Mouse (Mus musculus) telencephalon, adult 2 months (tissue): ENCODE data around the gene Mb.
A peak's percentile ranks its signal among the peaks of the same experiment; 100 is the strongest.

ENCODE experiments used
- DNase-seq: peaks from one replicate; pipeline ENCODE4 v3.0.0-alpha.2; 2011; ENCODE audit warnings: low read depth, low spot score

The Mb gene

GRCm38 (mm10) chr15:77027117-77027516 is 23.4 kb downstream of the Mb start:
- DNase-seq: no peak

GRCm38 (mm10) chr15:77025884-77026583 is 24.4 kb downstream of the Mb start:
- no peak for DNase-seq

- DNase-seq: no peak
Measured at GRCm38 (mm10) chr15:77022401-77022957, 28.0 kb downstream of the Mb start.

GRCm38 (mm10) chr15:77021851-77022250 is 28.6 kb downstream of the Mb start:
- DNase-seq: no peak

GRCm38 (mm10) chr15:77021056-77021455 is 29.4 kb downstream of the Mb start:
- DNase-seq: no peak

- DNase-seq: no peak
Measured at GRCm38 (mm10) chr15:77020136-77020535, 30.3 kb downstream of the Mb start.

GRCm38 (mm10) chr15:77019533-77019932 is 30.9 kb downstream of the Mb start:
- no peak for DNase-seq

- no peak for DNase-seq
Measured at GRCm38 (mm10) chr15:77018740-77019340, 31.6 kb downstream of the Mb start.

GRCm38 (mm10) chr15:77017897-77018296 is 32.6 kb downstream of the Mb start:
- DNase-seq: no peak

GRCm38 (mm10) chr15:77016509-77016908 is 34.0 kb downstream of the Mb start:
- no peak for DNase-seq

- DNase-seq: no peak
Measured at GRCm38 (mm10) chr15:77014985-77015384, 35.5 kb downstream of the Mb start.

- DNase-seq: no peak
Measured at GRCm38 (mm10) chr15:77014431-77014830, 36.0 kb downstream of the Mb start.

- DNase-seq: peak; percentile 65
Measured at GRCm38 (mm10) chr15:77013753-77014241, 36.7 kb downstream of the Mb start.

GRCm38 (mm10) chr15:77008851-77009250 is 41.6 kb downstream of the Mb start:
- no peak for DNase-seq

GRCm38 (mm10) chr15:77003868-77004215 is 46.6 kb downstream of the Mb start:
- no peak for DNase-seq

- DNase-seq: no peak
Measured at GRCm38 (mm10) chr15:77003173-77003867, 47.1 kb downstream of the Mb start.

- DNase-seq: peak; percentile 39
Measured at GRCm38 (mm10) chr15:76998878-76999588, 51.4 kb downstream of the Mb start.

GRCm38 (mm10) chr15:76998048-76998447 is 52.4 kb downstream of the Mb start:
- DNase-seq: no peak

GRCm38 (mm10) chr15:76994413-76994812 is 56.1 kb downstream of the Mb start:
- peak; percentile 84 for DNase-seq

GRCm38 (mm10) chr15:76987542-76988094 is 62.9 kb downstream of the Mb start:
- peak; percentile 46 for DNase-seq

GRCm38 (mm10) chr15:76987137-76987536 is 63.3 kb downstream of the Mb start:
- DNase-seq: no peak
